Mouse (Mus musculus) heart, embryonic 15.5 days (tissue): Measurements from ENCODE around the gene Ildr1. TPM values are rescaled to one million over a fixed set of nuclear protein-coding genes. Genes with fewer than 3 reads are reported as not detected.

ENCODE experiments used
- ATAC-seq: fragments of 200-750 bp; cut with Nextera tagmentation; replicated peaks from 2 replicates; pipeline ENCODE4 v1.8.0; 2017; ENCODE audit warnings: low read depth, moderate TSS enrichment; ENCODE audit not compliant: insufficient number of reproducible peaks, insufficient read depth, low FRiP score
- H3K27ac ChIP-seq: fragments of 300-500 bp; sonication (generic); 2 replicates; pipeline ENCODE4 v1.5.1; 2015; ENCODE audit warnings: mild to moderate bottlenecking, inconsistent platforms
- H3K27me3 ChIP-seq: fragments of 300-500 bp; sonication (generic); 2 replicates; pipeline ENCODE4 v1.6.1; 2015; ENCODE audit warnings: inconsistent platforms
- H3K36me3 ChIP-seq: fragments of 300-500 bp; sonication (generic); 2 replicates; pipeline ENCODE4 v1.6.1; 2015; ENCODE audit warnings: mild to moderate bottlenecking, inconsistent platforms
- H3K4me1 ChIP-seq: fragments of 300-500 bp; sonication (generic); replicated peaks from 2 replicates; pipeline ENCODE4 v1.6.1; 2015; ENCODE audit warnings: inconsistent platforms
- H3K4me2 ChIP-seq: fragments of 300-500 bp; sonication (generic); 2 replicates; pipeline ENCODE4 v1.6.1; 2015; ENCODE audit warnings: inconsistent platforms, mild to moderate bottlenecking, moderate library complexity
- H3K4me3 ChIP-seq: fragments of 300-500 bp; sonication (generic); 2 replicates; pipeline ENCODE4 v1.5.1; 2015; ENCODE audit warnings: mild to moderate bottlenecking, inconsistent platforms
- H3K9ac ChIP-seq: fragments of 300-500 bp; sonication (generic); 2 replicates; pipeline ENCODE4 v1.6.1; 2015; ENCODE audit warnings: mild to moderate bottlenecking, inconsistent platforms
- H3K9me3 ChIP-seq: fragments of 300-500 bp; sonication (generic); replicated peaks from 2 replicates; pipeline ENCODE4 v1.6.1; 2016; ENCODE audit warnings: inconsistent platforms
- WGBS: fragments of 180-500 bp; shearing (Covaris S2); methylation state at CpG from one replicate; pipeline ENCODE4 v1.1.7; 2015; ENCODE audit warnings: mixed read lengths; 5-methylcytosine and 5-hydroxymethylcytosine counted together
- polyA plus RNA-seq: library from polyadenylated mRNA; unstranded; fragments of >200 nt; fragmentation: Nextera tagmentation; extraction: Ambion mirVana; gene quantifications from 2 replicates; pipeline ENCODE4 v1.2.1, GENCODE M21; 2015

The Ildr1 gene
- polyA plus RNA-seq, 1 experiment from 2014 or later: 0.34 TPM

DNA sequence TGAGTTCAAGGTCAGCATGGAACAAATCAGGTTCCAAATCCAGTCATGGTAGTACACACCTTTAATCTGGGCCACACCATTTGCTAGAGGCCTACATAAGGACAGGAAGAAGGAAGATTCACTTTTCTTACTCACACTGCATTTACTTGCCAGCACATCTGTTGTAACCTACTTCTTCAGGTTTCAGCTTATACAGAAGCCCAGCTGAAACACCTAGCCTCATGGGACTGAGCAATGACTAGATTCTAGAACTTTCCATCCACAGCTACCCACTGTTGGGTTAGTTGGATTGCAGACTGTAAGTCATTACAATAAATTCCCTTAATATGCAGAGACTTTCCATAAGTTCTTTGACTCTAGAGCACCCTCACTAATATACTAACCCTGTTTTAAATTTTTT is 38.8 kb downstream of the Ildr1 start:
- Histone ChIP-seq H3K4me2 (no peak overlapping the region), H3K9me3 (no peaks in the 10 kb centered on the region), H3K4me3 (no peak overlapping the region), H3K27ac (no peak overlapping the region), H3K9ac (no peak overlapping the region), H3K4me1 (no peaks in the 10 kb centered on the region), H3K36me3 (no peaks in the 10 kb centered on the region), H3K27me3 (no peaks in the 10 kb centered on the region)
- ATAC-seq: no peak

- H3K4me1 ChIP-seq: no peaks in the 10 kb centered on the region
- H3K27me3 ChIP-seq: no peaks in the 10 kb centered on the region
- H3K9me3 ChIP-seq: no peaks in the 10 kb centered on the region
- H3K27ac ChIP-seq: no peak overlapping the region
- no peak overlapping the region for H3K4me3 ChIP-seq
- no peak overlapping the region for H3K9ac ChIP-seq
- no peak for ATAC-seq
- WGBS: 50% methylated on average over 1 of the region's 1 CpGs
- H3K36me3 ChIP-seq: no peaks in the 10 kb centered on the region
- H3K4me2 ChIP-seq: no peak overlapping the region
Measured at GRCm38 (mm10) chr16:36733827-36734226, 40.0 kb downstream of the Ildr1 start.

DNA sequence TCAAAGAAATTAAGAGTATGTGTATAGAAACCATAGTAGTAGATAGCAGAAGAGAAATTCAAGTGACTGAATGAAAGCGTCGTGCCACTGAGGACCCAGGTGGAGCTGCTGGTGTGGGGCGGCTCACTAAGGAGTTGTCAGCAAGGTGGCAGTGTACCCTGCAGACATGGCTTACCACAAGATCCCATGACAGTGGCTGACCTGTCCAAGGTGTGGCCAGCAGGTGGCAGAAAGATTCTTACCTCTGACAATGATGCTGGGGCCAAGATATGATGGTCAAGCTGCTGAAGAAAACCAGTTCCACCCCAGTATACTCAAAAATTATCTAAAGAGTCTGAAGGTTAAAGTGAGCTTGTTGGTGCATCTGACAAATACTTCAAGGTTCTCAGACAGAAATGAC is 41.6 kb downstream of the Ildr1 start:
- Histone ChIP-seq H3K36me3 (no peaks in the 10 kb centered on the region), H3K9me3 (no peaks in the 10 kb centered on the region), H3K27me3 (no peaks in the 10 kb centered on the region), H3K4me2 (no peak overlapping the region), H3K27ac (no peak overlapping the region), H3K4me3 (no peak overlapping the region), H3K4me1 (no peaks in the 10 kb centered on the region), H3K9ac (no peak overlapping the region)
- WGBS: 77% methylated on average over 3 of the region's 3 CpGs
- ATAC-seq: no peak

- H3K27ac ChIP-seq: no peak overlapping the region
- H3K9me3 ChIP-seq: no peaks in the 10 kb centered on the region
- no peaks in the 10 kb centered on the region for H3K4me1 ChIP-seq
- ATAC-seq: no peak
- 44% methylated on average over 4 of the region's 4 CpGs for WGBS
- no peak overlapping the region for H3K4me3 ChIP-seq
- no peaks in the 10 kb centered on the region for H3K36me3 ChIP-seq
- no peak overlapping the region for H3K9ac ChIP-seq
- H3K27me3 ChIP-seq: no peaks in the 10 kb centered on the region
- no peak overlapping the region for H3K4me2 ChIP-seq
Measured at GRCm38 (mm10) chr16:36739404-36739930, 45.7 kb downstream of the Ildr1 start.

GRCm38 (mm10) chr16:36743580-36743979 is 49.8 kb downstream of the Ildr1 start:
- Histone ChIP-seq H3K27me3 (no peaks in the 10 kb centered on the region), H3K9ac (no peak overlapping the region), H3K9me3 (no peaks in the 10 kb centered on the region), H3K4me1 (no peaks in the 10 kb centered on the region), H3K4me2 (no peak overlapping the region), H3K36me3 (no peaks in the 10 kb centered on the region), H3K4me3 (no peak overlapping the region), H3K27ac (no peak overlapping the region)
- 80% methylated on average over 8 of the region's 8 CpGs for WGBS
- ATAC-seq: no peak

GRCm38 (mm10) chr16:36747068-36747467 is 53.3 kb downstream of the Ildr1 start:
- no peak for ATAC-seq
- Histone ChIP-seq H3K4me2 (no peak overlapping the region), H3K9me3 (no peaks in the 10 kb centered on the region), H3K36me3 (no peaks in the 10 kb centered on the region), H3K4me1 (no peaks in the 10 kb centered on the region), H3K4me3 (no peak overlapping the region), H3K9ac (no peak overlapping the region), H3K27me3 (no peaks in the 10 kb centered on the region), H3K27ac (no peak overlapping the region)
- WGBS: 57% methylated on average over 4 of the region's 4 CpGs

GRCm38 (mm10) chr16:36747767-36748166 is 54.0 kb downstream of the Ildr1 start:
- H3K36me3 ChIP-seq: no peaks in the 10 kb centered on the region
- H3K4me1 ChIP-seq: no peaks in the 10 kb centered on the region
- no peak overlapping the region for H3K4me3 ChIP-seq
- WGBS: 64% methylated on average over 2 of the region's 2 CpGs
- no peak overlapping the region for H3K27ac ChIP-seq
- H3K9me3 ChIP-seq: no peaks in the 10 kb centered on the region
- no peak overlapping the region for H3K9ac ChIP-seq
- no peaks in the 10 kb centered on the region for H3K27me3 ChIP-seq
- H3K4me2 ChIP-seq: no peak overlapping the region
- no peak for ATAC-seq

DNA sequence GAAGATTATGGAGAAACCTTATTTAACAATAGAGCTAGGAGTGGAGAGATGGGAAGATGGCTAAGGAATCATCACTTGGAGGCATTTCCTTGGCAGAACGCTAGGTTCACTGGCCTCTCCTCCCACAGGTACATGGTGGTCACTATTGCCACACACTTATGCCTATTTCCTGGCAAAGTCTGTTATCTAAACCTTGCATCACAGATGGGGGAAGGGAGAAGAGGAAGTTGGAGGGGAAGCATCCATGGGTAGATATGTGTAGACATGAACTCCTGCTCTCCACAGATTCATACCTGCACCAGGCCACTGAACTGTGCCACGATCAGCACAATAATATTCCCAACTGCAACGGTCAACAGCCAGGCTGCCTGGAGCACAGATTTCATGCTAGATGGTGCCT is 58.2 kb downstream of the Ildr1 start:
- Histone ChIP-seq H3K4me3 (no peak overlapping the region), H3K4me1 (no peaks in the 10 kb centered on the region), H3K27me3 (no peaks in the 10 kb centered on the region), H3K27ac (no peak overlapping the region), H3K36me3 (no peaks in the 10 kb centered on the region), H3K9ac (no peak overlapping the region), H3K4me2 (no peak overlapping the region), H3K9me3 (no peaks in the 10 kb centered on the region)
- 83% methylated on average over 3 of the region's 3 CpGs for WGBS
- ATAC-seq: no peak

DNA sequence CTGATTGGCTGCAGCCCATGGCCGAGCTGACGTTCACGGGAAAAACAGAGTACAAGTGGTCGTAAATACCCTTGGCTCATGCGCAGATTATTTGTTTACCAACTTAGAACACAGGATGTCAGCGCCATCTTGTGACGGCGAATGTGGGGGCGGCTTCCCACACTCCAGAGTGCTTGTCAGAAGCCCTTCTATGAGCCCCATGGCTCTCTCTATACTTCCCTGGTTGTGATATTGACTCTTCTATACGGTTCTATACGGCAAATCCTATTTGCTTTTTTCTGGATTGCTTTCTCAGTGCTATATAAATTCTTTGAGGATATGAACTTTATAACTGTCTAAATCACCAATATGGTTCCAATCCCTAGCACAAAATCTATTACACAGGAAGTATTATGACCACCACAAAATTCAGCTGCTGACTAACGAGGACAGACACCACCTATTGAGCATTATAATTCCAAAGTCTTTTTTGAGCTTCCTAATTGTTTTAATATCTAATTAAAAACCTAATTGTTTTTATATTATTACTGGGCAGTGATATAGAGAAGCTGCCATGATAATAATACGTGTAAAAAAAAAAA is 76.5 kb downstream of the Ildr1 start:
- 64% methylated on average over 9 of the region's 13 CpGs for WGBS
- H3K4me1 ChIP-seq: no peaks in the 10 kb centered on the region
- H3K4me2 ChIP-seq: no peak overlapping the region
- H3K36me3 ChIP-seq: no peaks in the 10 kb centered on the region
- ATAC-seq: no peak
- no peak overlapping the region for H3K9ac ChIP-seq
- no peaks in the 10 kb centered on the region for H3K9me3 ChIP-seq
- H3K27me3 ChIP-seq: no peaks in the 10 kb centered on the region
- H3K4me3 ChIP-seq: no peak overlapping the region
- no peak overlapping the region for H3K27ac ChIP-seq

DNA sequence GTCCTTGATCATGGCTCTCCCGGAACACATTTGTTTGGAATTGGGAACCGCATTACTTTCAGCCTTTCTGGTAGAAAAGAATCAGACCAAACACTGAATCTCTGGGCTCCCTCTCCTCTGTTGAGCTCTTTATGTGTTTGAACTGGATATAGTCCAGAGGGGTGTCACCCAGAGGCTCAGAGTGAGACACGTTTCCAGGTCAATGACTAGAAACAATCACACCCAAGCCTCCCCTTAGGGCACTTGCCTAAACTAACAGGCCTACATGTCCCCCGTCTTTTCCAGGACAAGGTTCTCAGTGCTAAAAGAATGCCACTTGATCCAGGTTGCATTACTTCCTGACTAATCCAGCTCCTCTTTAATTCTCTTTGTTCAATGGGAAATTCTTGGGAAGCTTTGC is 77.1 kb downstream of the Ildr1 start:
- no peak overlapping the region for H3K4me2 ChIP-seq
- H3K9me3 ChIP-seq: no peaks in the 10 kb centered on the region
- H3K27ac ChIP-seq: no peak overlapping the region
- no peak for ATAC-seq
- H3K9ac ChIP-seq: no peak overlapping the region
- no peaks in the 10 kb centered on the region for H3K4me1 ChIP-seq
- H3K4me3 ChIP-seq: no peak overlapping the region
- 71% methylated on average over 4 of the region's 4 CpGs for WGBS
- H3K36me3 ChIP-seq: no peaks in the 10 kb centered on the region
- H3K27me3 ChIP-seq: no peaks in the 10 kb centered on the region

- Histone ChIP-seq H3K27me3 (no peaks in the 10 kb centered on the region), H3K4me2 (no peak overlapping the region), H3K27ac (no peak overlapping the region), H3K4me1 (no peaks in the 10 kb centered on the region), H3K36me3 (no peaks in the 10 kb centered on the region), H3K9me3 (no peaks in the 10 kb centered on the region), H3K9ac (no peak overlapping the region), H3K4me3 (no peak overlapping the region)
- no peak for ATAC-seq
- WGBS: 69% methylated on average over 2 of the region's 2 CpGs
Measured at GRCm38 (mm10) chr16:36771244-36771643, 77.5 kb downstream of the Ildr1 start.

DNA sequence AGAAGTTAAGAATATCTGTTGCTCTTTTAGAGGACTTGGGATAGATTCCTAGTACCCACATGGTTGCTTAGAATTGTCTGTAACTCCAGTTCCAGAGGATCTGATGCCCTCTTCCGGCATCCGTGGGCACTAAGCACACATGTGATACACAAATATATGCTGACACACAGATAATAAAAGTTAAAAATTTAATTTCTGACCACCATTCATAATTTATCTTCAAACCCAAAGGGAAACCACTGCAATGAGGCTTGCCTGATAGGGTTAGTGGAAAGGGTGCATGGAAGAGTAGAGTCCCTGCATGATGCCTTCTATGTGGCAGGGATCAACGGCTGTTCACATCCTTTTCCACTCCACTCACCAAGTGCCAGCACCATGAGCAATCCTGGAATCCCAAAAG is 77.9 kb downstream of the Ildr1 start:
- WGBS: 87% methylated on average over 3 of the region's 3 CpGs
- ATAC-seq: no peak
- H3K9me3 ChIP-seq: no peaks in the 10 kb centered on the region
- H3K27ac ChIP-seq: no peak overlapping the region
- H3K4me1 ChIP-seq: no peaks in the 10 kb centered on the region
- no peak overlapping the region for H3K9ac ChIP-seq
- no peaks in the 10 kb centered on the region for H3K27me3 ChIP-seq
- H3K36me3 ChIP-seq: no peaks in the 10 kb centered on the region
- H3K4me2 ChIP-seq: no peak overlapping the region
- no peak overlapping the region for H3K4me3 ChIP-seq
